19 mouse cellular contexts compared by ENCODE assay signal in the genomic region with DNA sequence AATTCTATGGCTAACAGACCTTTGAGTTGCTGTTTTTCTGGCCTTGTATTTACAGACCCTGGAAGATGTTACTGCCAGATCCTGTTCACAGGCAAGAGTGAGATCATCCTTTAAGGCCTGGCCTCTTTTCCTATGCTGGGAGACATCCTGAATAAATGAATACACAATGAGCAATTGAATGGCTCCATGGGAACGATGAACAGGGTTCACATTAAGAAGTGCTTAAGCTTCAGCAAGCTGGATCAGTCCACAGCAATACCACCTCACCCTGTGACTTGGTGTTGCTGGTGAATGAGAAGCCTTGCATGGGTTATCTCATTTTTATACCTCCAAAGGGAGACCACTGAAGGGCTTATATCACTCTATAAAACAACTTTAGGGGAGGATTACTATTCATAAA.
DNase-seq lines count a peak whose midpoint lies in the region; ATAC-seq and TF ChIP-seq lines count a peak whose summit lies in the region.
"Had no signal": no experiment of that assay in that cellular context is flagged by ENCODE, and none has a peak within 500 bp of the region (broad histone marks: within the 10 kb centered on the region; RNA-seq: fewer than 3 reads in every experiment).

No protein-coding gene starts in this region.

- H3K27ac ChIP-seq in hindbrain, embryonic 11.5 days (ENCODE audit: low read depth, low read length) = no peak overlapping the region
- no peak overlapping the region for H3K27ac ChIP-seq in hindbrain, embryonic 10.5 days
- H3K27ac ChIP-seq in forebrain, postnatal 0 days (ENCODE audit: low read depth, low read length) = peak overlapping the region; percentile 4; the same call in 1 of the 2 replicates
- H3K27ac ChIP-seq in midbrain, embryonic 12.5 days (replicated peaks) = no peak overlapping the region
- H3K27ac ChIP-seq: intestine, embryonic 15.5 days; left cerebral cortex, adult 2 months; limb, embryonic 15.5 days; stomach, postnatal 0 days had no signal

- TF ChIP-seq CTCF in forebrain, postnatal 0 days (IDR thresholded peaks at IDR 0.05; ENCODE audit: low read depth) = no peak

- peak; percentile 28 for DNase-seq in hindbrain, embryonic 11.5 days (ENCODE audit: low spot score)
- DNase-seq in hindbrain, embryonic 10.5 days (ENCODE audit: low spot score) = no peak
- DNase-seq in forebrain, postnatal 0 days = peak; percentile 7
- no peak for DNase-seq in left cerebral cortex, adult 18-20 months (ENCODE audit: low spot score in 2 of 2)
- no peak for DNase-seq in ovary, postnatal 14 days (ENCODE audit: low spot score)
- DNase-seq in heart, postnatal 36 days = no peak
- DNase-seq in lung, postnatal 36 days = no peak
- DNase-seq: adrenal gland, adult 2 months; heart, adult 18-20 months; kidney, postnatal 25 days; lung, adult 2 months; retina, postnatal 1 day; spleen, adult 18-20 months; thymus, postnatal 36 days had no signal

- H3K36me3 ChIP-seq in hindbrain, embryonic 11.5 days (ENCODE audit: control insufficient read depth, insufficient read depth, low read length) = no peaks in the 10 kb centered on the region
- H3K36me3 ChIP-seq in hindbrain, embryonic 10.5 days = no peaks in the 10 kb centered on the region
- no peaks in the 10 kb centered on the region for H3K36me3 ChIP-seq in forebrain, postnatal 0 days (ENCODE audit: insufficient read depth)
- no peaks in the 10 kb centered on the region for H3K36me3 ChIP-seq in midbrain, embryonic 12.5 days
- H3K36me3 ChIP-seq: intestine, embryonic 15.5 days; limb, embryonic 15.5 days had no signal

- 42% methylated on average over 1 of the region's 1 CpGs for WGBS in hindbrain, embryonic 11.5 days
- 33% methylated on average over 1 of the region's 1 CpGs for WGBS in hindbrain, embryonic 10.5 days
- 19% methylated on average over 1 of the region's 1 CpGs for WGBS in forebrain, postnatal 0 days
- 22% methylated on average over 1 of the region's 1 CpGs for WGBS in midbrain, embryonic 12.5 days

- no peak overlapping the region for H3K4me2 ChIP-seq in hindbrain, embryonic 11.5 days (replicated peaks; ENCODE audit: low read depth, low read length)
- H3K4me2 ChIP-seq in forebrain, postnatal 0 days (ENCODE audit: low read depth) = no peak overlapping the region
- H3K4me2 ChIP-seq in midbrain, embryonic 12.5 days (replicated peaks) = no peak overlapping the region
- H3K4me2 ChIP-seq: intestine, embryonic 15.5 days; limb, embryonic 15.5 days had no signal

- no peak overlapping the region for H3K4me3 ChIP-seq in hindbrain, embryonic 11.5 days (ENCODE audit: low read depth, low read length)
- no peak overlapping the region for H3K4me3 ChIP-seq in hindbrain, embryonic 10.5 days
- no peak overlapping the region for H3K4me3 ChIP-seq in forebrain, postnatal 0 days (ENCODE audit: low read depth, low read length)
- no peak overlapping the region for H3K4me3 ChIP-seq in midbrain, embryonic 12.5 days
- H3K4me3 ChIP-seq: intestine, embryonic 15.5 days; left cerebral cortex, adult 2 months; limb, embryonic 15.5 days had no signal

- H3K27me3 ChIP-seq in hindbrain, embryonic 11.5 days (ENCODE audit: control insufficient read depth, insufficient read depth, low read length) = no peaks in the 10 kb centered on the region
- H3K27me3 ChIP-seq in hindbrain, embryonic 10.5 days (ENCODE audit: insufficient read depth, poor library complexity, severe bottlenecking) = no peaks in the 10 kb centered on the region
- H3K27me3 ChIP-seq in forebrain, postnatal 0 days (ENCODE audit: insufficient read depth, low read length) = no peaks in the 10 kb centered on the region
- no peaks in the 10 kb centered on the region for H3K27me3 ChIP-seq in midbrain, embryonic 12.5 days
- H3K27me3 ChIP-seq: intestine, embryonic 15.5 days; limb, embryonic 15.5 days had no signal

- H3K4me1 ChIP-seq in hindbrain, embryonic 11.5 days (replicated peaks; ENCODE audit: control insufficient read depth, insufficient read depth, low read length) = no peaks in the 10 kb centered on the region
- H3K4me1 ChIP-seq in hindbrain, embryonic 10.5 days (replicated peaks) = no peaks in the 10 kb centered on the region
- H3K4me1 ChIP-seq in forebrain, postnatal 0 days (ENCODE audit: insufficient read depth) = no peaks in the 10 kb centered on the region
- peaks cover 6% of the 10 kb centered on the region; the same call in 1 of the 2 replicates for H3K4me1 ChIP-seq in midbrain, embryonic 12.5 days
- H3K4me1 ChIP-seq: intestine, embryonic 15.5 days; limb, embryonic 15.5 days had no signal

- ATAC-seq in hindbrain, embryonic 11.5 days (ENCODE audit: low FRiP score) = peak; percentile 88
- peak; percentile 91 for ATAC-seq in forebrain, postnatal 0 days
- peak; percentile 94 for ATAC-seq in midbrain, embryonic 12.5 days (ENCODE audit: low FRiP score, low read depth)
- ATAC-seq: intestine, embryonic 15.5 days had no signal

- H3K9me3 ChIP-seq in hindbrain, embryonic 11.5 days (ENCODE audit: control insufficient read depth, low read length) = no peaks in the 10 kb centered on the region
- no peaks in the 10 kb centered on the region for H3K9me3 ChIP-seq in hindbrain, embryonic 10.5 days
- H3K9me3 ChIP-seq in forebrain, postnatal 0 days (ENCODE audit: low read length) = no peaks in the 10 kb centered on the region
- H3K9me3 ChIP-seq in midbrain, embryonic 12.5 days = no peaks in the 10 kb centered on the region
- H3K9me3 ChIP-seq: intestine, embryonic 15.5 days; limb, embryonic 15.5 days had no signal

- H3K9ac ChIP-seq in hindbrain, embryonic 11.5 days (ENCODE audit: low read depth, low read length) = no peak overlapping the region
- H3K9ac ChIP-seq in forebrain, postnatal 0 days = no peak overlapping the region
- H3K9ac ChIP-seq in midbrain, embryonic 12.5 days (replicated peaks) = no peak overlapping the region
- H3K9ac ChIP-seq: intestine, embryonic 15.5 days; limb, embryonic 15.5 days had no signal

- intact Hi-C loops in heart, postnatal 36 days (cut with DNase I) = no loop called here

Comparison
In these comparisons a context has a peak if more than half of its experiments do, and no peak if none do; other contexts are left out.
1. DNase-seq: peak in hindbrain, embryonic 11.5 days (single experiment) and forebrain, postnatal 0 days (single experiment); none in hindbrain, embryonic 10.5 days (single experiment), left cerebral cortex, adult 18-20 months (0 of 2), ovary, postnatal 14 days (single experiment), heart, postnatal 36 days (0 of 2) and lung, postnatal 36 days (single experiment).
2. Peak in every context shown above with its lines, with median percentiles within 50 percentile points of each other: ATAC-seq.